Mouse (Mus musculus) cerebellum, postnatal 10 days (tissue): Measurements from ENCODE around the gene Csnk2a1.

Experiments
- DNase-seq, 2 experiments: peaks; one replicate each; pipeline ENCODE4 v3.0.0; 2021; ENCODE audit warnings: mixed read lengths in 2 of 2

The Csnk2a1 gene

DNA sequence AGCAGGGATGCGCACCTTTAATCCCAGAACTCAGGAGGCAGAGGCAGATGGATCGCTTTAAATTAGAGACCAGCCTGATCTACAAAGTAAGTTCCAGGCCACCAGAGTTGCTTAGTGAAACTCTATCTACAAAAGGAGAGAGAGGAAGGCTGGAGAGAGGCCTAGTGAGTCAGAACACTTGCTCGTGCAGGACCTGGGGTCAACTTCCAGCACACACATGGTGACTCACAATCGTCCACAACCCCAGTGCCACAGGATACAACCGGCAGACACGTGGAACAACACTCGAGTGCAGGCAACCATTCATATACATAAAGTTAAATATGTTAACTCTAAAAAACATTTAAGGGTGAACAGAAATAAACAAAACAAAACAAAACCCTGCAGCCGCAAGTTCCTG, 100.0 kb downstream of the Csnk2a1 start:
- DNase-seq = no peak

DNA sequence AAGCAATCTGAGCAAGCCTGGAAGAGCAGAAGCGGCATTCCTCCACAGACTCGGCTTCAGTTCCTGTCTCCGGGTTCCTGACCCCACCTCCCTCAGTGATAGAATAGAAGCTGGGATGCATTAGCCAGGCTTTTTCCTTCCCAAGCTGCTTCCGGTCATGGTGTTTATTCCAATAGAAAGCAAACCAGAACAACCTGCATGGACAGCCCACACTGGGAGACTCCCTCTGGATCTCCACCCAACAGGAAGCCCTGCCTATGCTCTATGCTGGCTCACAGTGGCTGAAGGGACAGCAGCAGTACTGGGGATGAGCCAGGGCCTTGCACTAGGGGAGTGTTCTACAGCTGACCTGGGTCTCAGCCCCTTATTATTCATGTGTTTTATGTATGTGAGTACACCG, 101.3 kb downstream of the Csnk2a1 start:
- no peak for DNase-seq

DNA sequence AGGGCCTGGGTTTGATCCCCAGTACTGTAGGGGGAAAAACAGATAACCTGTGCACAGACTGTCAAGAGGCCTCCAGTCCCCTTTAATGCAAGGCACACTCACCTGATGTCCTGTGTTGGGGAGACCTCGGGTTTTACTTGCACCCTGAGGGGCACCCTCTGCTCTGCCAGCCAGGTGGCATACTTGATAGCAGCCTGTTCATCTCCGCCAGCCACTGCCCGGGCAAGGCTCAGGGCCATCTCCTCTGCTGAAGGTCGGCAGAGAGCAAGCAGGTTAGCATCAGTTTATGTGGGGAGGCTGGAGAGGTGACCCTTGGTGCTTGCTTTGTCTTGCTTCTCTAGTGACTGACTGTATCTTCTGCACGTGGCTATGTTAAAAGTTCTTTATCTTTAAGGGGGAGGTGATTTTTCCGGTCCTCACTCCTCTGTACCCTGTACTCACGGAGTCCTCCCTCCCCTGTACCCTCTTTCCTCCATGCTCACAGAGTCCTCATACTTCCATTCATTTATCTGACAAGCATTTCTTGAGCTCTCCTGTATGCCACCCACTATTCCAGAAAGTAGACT, 104.3 kb downstream of the Csnk2a1 start:
- peak in 1 of 2 experiments; percentile 20 for DNase-seq
